Mouse (Mus musculus): ENCODE data around the gene Pdhb.

DNA sequence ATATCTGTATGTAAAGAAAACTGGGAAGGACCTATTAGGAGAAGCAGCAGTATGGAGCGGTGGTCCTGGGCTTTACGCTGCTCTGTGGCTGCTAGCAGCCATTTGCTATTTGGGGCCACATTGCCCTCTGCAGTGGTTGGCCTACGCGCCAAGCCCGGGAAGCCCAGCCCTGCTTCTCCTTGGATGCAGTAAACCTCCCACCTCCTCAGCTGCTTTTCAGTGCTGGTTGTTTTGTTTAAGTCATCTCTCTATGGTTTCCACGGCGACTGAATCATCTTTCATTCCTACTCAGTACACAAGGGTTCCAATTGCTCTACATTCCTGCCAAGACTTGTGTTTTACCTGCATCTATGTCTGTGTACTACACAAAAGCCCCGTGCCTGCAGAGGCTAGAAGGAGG lies 24.0 kb downstream of the Pdhb start:
- no peak for TF ChIP-seq CTCF (IDR thresholded peaks at IDR 0.05; ENCODE audit: extremely low read depth, insufficient read length, insufficient replicate concordance, low read depth, low read length)
- TF ChIP-seq POLR2A (IDR thresholded peaks at IDR 0.05; ENCODE audit: low read depth, low read length) = no peak
